ENCODE assay signal across 10 mouse cellular contexts in the genomic region with DNA sequence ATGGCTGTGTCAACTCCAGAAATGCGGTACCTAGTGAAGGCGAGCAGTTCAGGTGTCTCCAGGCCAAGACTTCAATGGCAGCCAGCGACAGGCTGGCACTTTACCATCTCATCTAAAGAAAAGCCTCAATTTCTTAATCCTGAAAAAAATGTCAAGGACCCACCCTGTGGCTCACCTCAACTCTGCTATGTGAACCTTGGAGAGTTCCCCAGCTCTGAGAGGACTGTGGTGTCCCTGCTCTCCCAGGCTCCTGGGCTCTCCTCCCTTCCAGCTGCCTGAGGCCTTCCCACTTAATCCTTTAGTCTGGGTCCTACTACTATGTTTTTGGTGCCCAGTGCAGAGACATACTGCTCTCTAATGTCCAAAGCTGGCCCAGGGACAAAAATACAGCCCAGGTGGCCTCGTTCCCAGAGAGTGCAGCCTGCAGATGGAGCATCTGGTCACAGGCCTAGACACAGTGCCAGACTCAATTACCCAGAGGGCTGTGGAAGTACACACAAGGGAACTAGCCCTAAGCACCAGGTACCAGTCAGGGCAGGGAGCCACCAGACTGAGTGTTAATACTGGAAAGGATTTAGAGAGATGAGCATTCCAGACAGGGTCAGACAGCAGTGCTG.
A peak's percentile ranks its signal among the peaks of the same experiment; 100 is the strongest.
DNase-seq lines count a peak whose midpoint lies in the region; ATAC-seq and TF ChIP-seq lines count a peak whose summit lies in the region.
"Had no signal": no experiment of that assay in that cellular context is flagged by ENCODE, and none has a peak within 500 bp of the region (broad histone marks: within the 10 kb centered on the region; RNA-seq: fewer than 3 reads in every experiment).

No protein-coding gene starts in this region.

- intact Hi-C loops in left cerebral cortex, adult 2 months (cut with DNase I) = no loop called here

- no peak for ATAC-seq in forebrain, embryonic 11.5 days (replicated peaks; ENCODE audit: low FRiP score)
- no peak for ATAC-seq in midbrain, embryonic 11.5 days (ENCODE audit: low FRiP score)
- no peak for ATAC-seq in megakaryocyte-erythroid progenitor cell, adult 5-6 weeks (replicated peaks; ENCODE audit: low FRiP score, low TSS enrichment, poor library complexity, severe bottlenecking)

- no peak overlapping the region for H3K4me3 ChIP-seq in forebrain, embryonic 10.5 days
- H3K4me3 ChIP-seq in forebrain, embryonic 11.5 days (ENCODE audit: low read depth, low read length) = no peak overlapping the region
- H3K4me3 ChIP-seq in midbrain, embryonic 11.5 days (ENCODE audit: low read depth, low read length) = no peak overlapping the region
- no peak overlapping the region for H3K4me3 ChIP-seq in left cerebral cortex, adult 2 months
- H3K4me3 ChIP-seq: erythroblast, embryonic 14.5 days had no signal

- no peaks in the 10 kb centered on the region for H3K9me3 ChIP-seq in forebrain, embryonic 10.5 days
- H3K9me3 ChIP-seq in forebrain, embryonic 11.5 days (ENCODE audit: control insufficient read depth, low read length) = no peaks in the 10 kb centered on the region
- H3K9me3 ChIP-seq in midbrain, embryonic 11.5 days (ENCODE audit: control insufficient read depth, low read length) = no peaks in the 10 kb centered on the region

- H3K27ac ChIP-seq in forebrain, embryonic 10.5 days = peak overlapping the region; percentile 72
- no peak overlapping the region for H3K27ac ChIP-seq in forebrain, embryonic 11.5 days (ENCODE audit: low read depth, low read length)
- peak overlapping the region; percentile 45 for H3K27ac ChIP-seq in midbrain, embryonic 11.5 days (ENCODE audit: low read depth, low read length)
- H3K27ac ChIP-seq in left cerebral cortex, adult 2 months = no peak overlapping the region

- H3K4me1 ChIP-seq in forebrain, embryonic 10.5 days = peaks cover 96% of the 10 kb centered on the region
- H3K4me1 ChIP-seq in forebrain, embryonic 11.5 days (replicated peaks; ENCODE audit: control insufficient read depth, insufficient read depth, low read length) = peaks cover 24% of the 10 kb centered on the region
- peaks cover 54% of the 10 kb centered on the region for H3K4me1 ChIP-seq in midbrain, embryonic 11.5 days (ENCODE audit: control insufficient read depth, insufficient read depth, low read length)

- no peak overlapping the region for H3K9ac ChIP-seq in forebrain, embryonic 11.5 days (ENCODE audit: low read length)
- H3K9ac ChIP-seq in midbrain, embryonic 11.5 days (ENCODE audit: low read length) = 0 out of 2 replicates have a peak overlapping the region, but pooled peaks have one; percentile 16

- no peak overlapping the region for H3K4me2 ChIP-seq in forebrain, embryonic 11.5 days (ENCODE audit: low read depth, low read length, severe bottlenecking)
- no peak overlapping the region for H3K4me2 ChIP-seq in midbrain, embryonic 11.5 days

- H3K27me3 ChIP-seq in forebrain, embryonic 10.5 days (ENCODE audit: poor library complexity, severe bottlenecking) = peaks cover 17% of the 10 kb centered on the region; the same call in 1 of the 2 replicates
- no peaks in the 10 kb centered on the region for H3K27me3 ChIP-seq in forebrain, embryonic 11.5 days (ENCODE audit: control insufficient read depth, insufficient read depth, low read length)
- peaks cover 16% of the 10 kb centered on the region for H3K27me3 ChIP-seq in midbrain, embryonic 11.5 days (ENCODE audit: control insufficient read depth, insufficient read depth, low read length)

- WGBS in forebrain, embryonic 10.5 days = 87% methylated on average over 4 of the region's 4 CpGs
- 71% methylated on average over 4 of the region's 4 CpGs for WGBS in forebrain, embryonic 11.5 days
- WGBS in midbrain, embryonic 11.5 days = 85% methylated on average over 4 of the region's 4 CpGs

- DNase-seq in forebrain, embryonic 10.5 days (ENCODE audit: extremely low spot score, low spot score) = no peak
- no peak for DNase-seq in forebrain, embryonic 11.5 days (ENCODE audit: low spot score)
- peak; percentile 77 to 83 for DNase-seq in cerebellum, adult 18-20 months
- DNase-seq in gastrocnemius, adult 8-10 months (ENCODE audit: low spot score in 2 of 2) = peak; percentile 65 to 74
- no peak for DNase-seq in midbrain, embryonic 11.5 days (ENCODE audit: low spot score, missing footprints)
- no peak for DNase-seq in spleen, postnatal 36 days (ENCODE audit: low spot score in 2 of 2)
- DNase-seq in left cerebral cortex, adult 2 months (ENCODE audit: extremely low spot score in 1 of 2, low spot score in 2 of 2) = no peak
- DNase-seq: B cell, adult 2 months had no signal

- no peak for TF ChIP-seq CTCF in left cerebral cortex, adult 2 months (IDR thresholded peaks at IDR 0.05)

- no peaks in the 10 kb centered on the region for H3K36me3 ChIP-seq in forebrain, embryonic 10.5 days (replicated peaks)
- no peaks in the 10 kb centered on the region for H3K36me3 ChIP-seq in forebrain, embryonic 11.5 days (ENCODE audit: control insufficient read depth, insufficient read depth, low read length)
- no peaks in the 10 kb centered on the region for H3K36me3 ChIP-seq in midbrain, embryonic 11.5 days (ENCODE audit: control insufficient read depth, insufficient read depth, low read length)

Comparison
In these comparisons a context has a peak if more than half of its experiments do, and no peak if none do; other contexts are left out.
1. H3K27ac ChIP-seq: peak in forebrain, embryonic 10.5 days (single experiment) and midbrain, embryonic 11.5 days (single experiment); none in forebrain, embryonic 11.5 days (single experiment) and left cerebral cortex, adult 2 months (single experiment).
2. DNase-seq: peak in cerebellum, adult 18-20 months (2 of 2) and gastrocnemius, adult 8-10 months (2 of 2); none in forebrain, embryonic 10.5 days (single experiment), forebrain, embryonic 11.5 days (single experiment), midbrain, embryonic 11.5 days (single experiment), spleen, postnatal 36 days (0 of 2) and left cerebral cortex, adult 2 months (0 of 2).